Mouse (Mus musculus) MEL (cell line): Measurements from ENCODE around the gene Dcbld2. TPM values are rescaled to one million over a fixed set of nuclear protein-coding genes. Genes with fewer than 3 reads are reported as not detected.

Experiments
- DNase-seq: peaks from one replicate; pipeline ENCODE4 v3.0.0; 2011; ENCODE audit warnings: low read depth, low spot score
- H3K27ac ChIP-seq: 2 replicates; pipeline ENCODE4 v1.5.1; 2012; ENCODE audit warnings: low read depth, mild to moderate bottlenecking, control low read depth, low read length, moderate library complexity; ENCODE audit not compliant: control insufficient read depth
- H3K27me3 ChIP-seq, 2 experiments: fragments of 150-350 bp in 1 of 2; sonication (generic) in 1 of 2; 2 replicates each; pipeline ENCODE4 v1.6.1; 2012; ENCODE audit warnings: low read length in 2 of 2, mild to moderate bottlenecking in 2 of 2, improper control_type of control experiment in 1 of 2, moderate library complexity in 1 of 2; ENCODE audit not compliant: insufficient read depth in 2 of 2, control insufficient read depth in 1 of 2
- H3K36me3 ChIP-seq, 2 experiments: 2 replicates each; pipeline ENCODE4 v1.6.1; 2012 to 2014; ENCODE audit warnings: low read length in 2 of 2, improper control_type of control experiment in 1 of 2, inconsistent platforms in 1 of 2, mild to moderate bottlenecking in 1 of 2; ENCODE audit not compliant: insufficient read depth in 2 of 2, control insufficient read depth in 1 of 2
- H3K4me1 ChIP-seq, 2 experiments: fragments of 150-350 bp in 1 of 2; sonication (generic) in 1 of 2; 2 replicates each; pipeline ENCODE4 v1.6.1; 2012; ENCODE audit warnings: low read length in 2 of 2, improper control_type of control experiment in 1 of 2, mild to moderate bottlenecking in 1 of 2; ENCODE audit not compliant: insufficient read depth in 2 of 2, control insufficient read depth in 1 of 2
- H3K4me3 ChIP-seq, 2 experiments: fragments of 150-350 bp in 1 of 2; sonication (generic) in 1 of 2; 2 replicates each; pipeline ENCODE4 v1.5.1; 2012; ENCODE audit warnings: low read depth in 2 of 2, low read length in 2 of 2, mild to moderate bottlenecking in 2 of 2, moderate library complexity in 2 of 2, control low read depth in 1 of 2, improper control_type of control experiment in 1 of 2; ENCODE audit not compliant: control insufficient read depth in 1 of 2, insufficient read depth in 1 of 2
- H3K79me2 ChIP-seq: 2 replicates; pipeline ENCODE4 v1.6.1; 2012; ENCODE audit warnings: mild to moderate bottlenecking, low read length, moderate library complexity; ENCODE audit not compliant: control insufficient read depth, poor library complexity, insufficient read depth
- H3K9ac ChIP-seq: 2 replicates; pipeline ENCODE4 v1.6.1; 2012; ENCODE audit warnings: low read depth, mild to moderate bottlenecking, control low read depth, low read length, moderate library complexity; ENCODE audit not compliant: control insufficient read depth, poor library complexity, severe bottlenecking
- H3K9me3 ChIP-seq: fragments of 150-350 bp; sonication (generic); replicated peaks from 2 replicates; pipeline ENCODE4 v1.6.1; 2012; ENCODE audit warnings: mild to moderate bottlenecking, low read length, improper control_type of control experiment, moderate library complexity; ENCODE audit not compliant: insufficient read depth
- BHLHE40 ChIP-seq: IDR thresholded peaks from 2 replicates; pipeline ENCODE4 v1.6.1; 2012; ENCODE audit warnings: low read depth, mild to moderate bottlenecking, inconsistent platforms, low read length, improper control_type of control experiment, borderline replicate concordance
- CHD1 ChIP-seq: IDR thresholded peaks from 2 replicates; pipeline ENCODE4 v1.6.1; 2012; ENCODE audit warnings: low read depth, mild to moderate bottlenecking, inconsistent platforms, low read length, improper control_type of control experiment
- CHD2 ChIP-seq: IDR thresholded peaks from 2 replicates; pipeline ENCODE4 v1.6.1; 2011; ENCODE audit warnings: low read length, improper control_type of control experiment
- CTCF ChIP-seq, 3 experiments: IDR thresholded peaks in 2 of 3; conservative IDR thresholded peaks in 1 of 3; 2 replicates each; pipeline ENCODE4 v1.5.1; 2011 to 2012; ENCODE audit warnings: low read length in 3 of 3, low read depth in 2 of 3, mild to moderate bottlenecking in 2 of 3, improper control_type of control experiment in 1 of 3, inconsistent platforms in 1 of 3, mixed read lengths in 1 of 3, moderate library complexity in 1 of 3; ENCODE audit not compliant: control insufficient read depth in 1 of 3, insufficient read depth in 1 of 3, poor library complexity in 1 of 3, severe bottlenecking in 1 of 3
- E2F4 ChIP-seq: IDR thresholded peaks from 2 replicates; pipeline ENCODE4 v1.6.1; 2011; ENCODE audit warnings: low read depth, low read length, improper control_type of control experiment, borderline replicate concordance
- ETS1 ChIP-seq: IDR thresholded peaks from 2 replicates; pipeline ENCODE4 v1.6.1; 2012; ENCODE audit warnings: low read depth, mild to moderate bottlenecking, inconsistent platforms, low read length, improper control_type of control experiment, moderate library complexity
- GABPA ChIP-seq: IDR thresholded peaks from 2 replicates; pipeline ENCODE4 v1.6.1; 2012; ENCODE audit warnings: low read depth, mild to moderate bottlenecking, inconsistent platforms, low read length, improper control_type of control experiment, moderate library complexity
- JUND ChIP-seq: IDR thresholded peaks from 2 replicates; pipeline ENCODE4 v1.6.1; 2011; ENCODE audit warnings: low read depth, mild to moderate bottlenecking, improper control_type of control experiment, low read length
- MAFK ChIP-seq: IDR thresholded peaks from 2 replicates; pipeline ENCODE4 v1.6.1; 2011; ENCODE audit warnings: low read depth, mild to moderate bottlenecking, low read length, improper control_type of control experiment, borderline replicate concordance
- MAX ChIP-seq: IDR thresholded peaks from 2 replicates; pipeline ENCODE4 v1.6.1; 2011; ENCODE audit warnings: low read length, improper control_type of control experiment
- MEF2A ChIP-seq: IDR thresholded peaks from 2 replicates; pipeline ENCODE4 v1.6.1; 2014; ENCODE audit warnings: low read depth, mild to moderate bottlenecking, inconsistent platforms, low read length, improper control_type of control experiment; ENCODE audit not compliant: poor library complexity, insufficient replicate concordance, severe bottlenecking; ENCODE audit errors: extremely low read depth
- MXI1 ChIP-seq: IDR thresholded peaks from 2 replicates; pipeline ENCODE4 v1.6.1; 2011; ENCODE audit warnings: mild to moderate bottlenecking, low read depth, low read length, improper control_type of control experiment
- MYC ChIP-seq: IDR thresholded peaks from 2 replicates; pipeline ENCODE4 v1.6.1; 2011; ENCODE audit warnings: low read depth, mild to moderate bottlenecking, low read length, improper control_type of control experiment, moderate library complexity
- NRF1 ChIP-seq: IDR thresholded peaks from 2 replicates; pipeline ENCODE4 v1.6.1; 2014; ENCODE audit warnings: low read depth, mild to moderate bottlenecking, inconsistent platforms, low read length, improper control_type of control experiment, moderate library complexity; ENCODE audit not compliant: poor library complexity, insufficient read depth, severe bottlenecking
- POLR2AphosphoS2 ChIP-seq: IDR thresholded peaks from 2 replicates; pipeline ENCODE4 v1.6.1; 2011; ENCODE audit warnings: low read length, improper control_type of control experiment
- RAD21 ChIP-seq: IDR thresholded peaks from 2 replicates; pipeline ENCODE4 v1.6.1; 2011; ENCODE audit warnings: mild to moderate bottlenecking, low read depth, low read length, improper control_type of control experiment
- SMC3 ChIP-seq: IDR thresholded peaks from 2 replicates; pipeline ENCODE4 v1.6.1; 2011; ENCODE audit warnings: low read depth, low read length, improper control_type of control experiment
- USF2 ChIP-seq, 2 experiments: IDR thresholded peaks; 2 replicates each; pipeline ENCODE4 v1.6.1; 2011 to 2012; ENCODE audit warnings: improper control_type of control experiment in 2 of 2, low read length in 2 of 2, borderline replicate concordance in 1 of 2, inconsistent platforms in 1 of 2, low read depth in 1 of 2, mild to moderate bottlenecking in 1 of 2; ENCODE audit not compliant: insufficient read depth in 1 of 2
- ZKSCAN1 ChIP-seq: IDR thresholded peaks from 2 replicates; pipeline ENCODE4 v1.6.1; 2012; ENCODE audit warnings: low read depth, mild to moderate bottlenecking, inconsistent platforms, low read length, improper control_type of control experiment, moderate library complexity
- polyA plus RNA-seq, 2 experiments: library from polyadenylated mRNA; stranded (reverse) in 1 of 2; unstranded in 1 of 2; fragments of >175 nt in 1 of 2; fragments of >200 nt in 1 of 2; gene quantifications; 2 replicates each; pipeline versions ENCODE4 v1.2.1 to v1.2.4; 2012; ENCODE audit warnings: low replicate concordance in 2 of 2, low read depth in 1 of 2; ENCODE audit not compliant: insufficient read length in 2 of 2, insufficient read depth in 1 of 2, missing spikeins in 1 of 2
- total RNA-seq: library from RNA; depleted of rRNA; stranded (reverse); fragments of 300-350 nt; gene quantifications from 2 replicates; pipeline ENCODE4 v1.2.3, GENCODE M21; 2012

Gene Dcbld2
- total and polyA plus RNA-seq, 3 experiments: 3.5 to 9.4 TPM; not detected in 1

DNA sequence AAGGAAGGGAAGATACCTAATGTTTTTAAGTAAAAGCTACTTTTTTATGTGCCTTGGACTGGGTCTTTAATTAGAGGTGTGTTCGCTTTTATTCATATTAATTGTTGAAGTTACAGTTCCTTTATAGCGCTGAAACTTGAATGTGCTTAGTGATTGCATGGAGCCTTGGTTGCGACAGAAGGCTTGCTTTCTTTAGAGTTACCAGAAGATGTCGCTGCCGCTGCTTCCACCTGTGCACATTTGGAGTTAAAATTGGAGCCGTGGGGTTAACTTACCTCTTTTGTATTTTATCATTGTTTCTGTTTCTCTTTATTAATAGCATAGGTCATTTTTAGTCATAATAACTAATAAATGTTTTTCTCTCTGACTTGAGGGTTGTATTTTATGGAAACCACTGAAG is 36.5 kb downstream of the Dcbld2 start:
- Histone ChIP-seq H3K9ac (no peak overlapping the region), H3K4me1 (no peaks in the 10 kb centered on the region), H3K4me3 (no peak overlapping the region), H3K9me3 (no peaks in the 10 kb centered on the region), H3K27ac (no peak overlapping the region), H3K27me3 (no peaks in the 10 kb centered on the region), H3K36me3 (no peaks in the 10 kb centered on the region), H3K79me2 (no peaks in the 10 kb centered on the region)
- TF ChIP-seq CTCF (IDR thresholded peaks at IDR 0.05 in 2 of 3, conservative IDR thresholded peaks at IDR 0.05 in 1 of 3; ENCODE audit: control insufficient read depth in 1 of 3, insufficient read depth in 1 of 3, low read depth in 2 of 3, low read length in 3 of 3, poor library complexity in 1 of 3, severe bottlenecking in 1 of 3) (peak in 2 of 3 experiments; percentile 24 to 41; a peak in 3 of 6 replicates), ZKSCAN1 (no peak), RAD21 (peak; percentile 42), CHD1 (no peak), E2F4 (no peak), NRF1 (no peak), SMC3 (peak; percentile 40)
- peak; percentile 13 for DNase-seq

DNA sequence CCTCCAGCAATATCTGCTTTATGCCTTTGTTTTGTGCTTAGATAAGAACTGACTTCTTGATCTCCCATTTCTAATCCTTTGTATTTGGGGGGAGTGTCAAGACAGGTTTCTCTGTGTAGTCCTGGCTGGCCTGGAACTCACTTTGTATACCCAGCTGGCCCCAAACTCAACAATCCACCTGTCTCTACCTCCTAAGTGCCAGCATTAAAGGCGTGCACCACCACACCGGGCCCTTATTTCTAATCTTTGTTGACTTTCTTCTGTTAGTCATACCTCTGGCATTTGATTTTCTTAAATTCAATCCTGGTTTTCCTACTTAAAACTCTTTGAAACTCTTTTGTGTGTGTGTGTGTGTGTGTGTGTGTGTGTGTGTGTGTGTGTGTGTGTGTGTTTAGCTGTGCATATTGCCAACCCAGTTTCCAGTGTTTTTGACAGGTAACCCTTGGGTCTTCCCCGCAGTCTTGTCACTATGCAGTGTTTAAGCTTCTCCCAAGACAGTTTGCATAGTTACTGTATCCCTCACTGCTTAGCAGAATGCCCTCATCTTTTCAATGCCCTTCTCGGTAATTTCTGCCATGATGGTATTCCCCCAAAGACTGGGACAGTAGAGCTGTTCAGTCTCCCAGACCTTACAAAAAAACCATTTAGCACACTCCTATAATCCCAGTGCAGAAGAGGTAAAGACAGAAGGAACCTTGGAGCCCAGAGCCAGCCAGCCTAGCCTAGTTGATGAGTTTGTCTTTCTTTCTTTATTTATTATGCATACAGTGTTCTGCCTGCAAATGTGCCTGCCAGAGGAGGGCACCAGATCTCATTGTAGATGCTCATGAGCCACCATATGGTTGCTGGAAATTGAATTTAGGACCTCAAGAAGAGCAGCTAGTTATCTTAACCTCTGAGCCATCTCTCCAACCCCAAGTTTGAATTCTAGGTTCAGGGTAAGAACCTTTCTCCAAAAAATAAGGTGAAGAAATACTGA is 38.3 kb downstream of the Dcbld2 start:
- DNase-seq: no peak
- Histone ChIP-seq H3K36me3 (no peaks in the 10 kb centered on the region), H3K27ac (no peak overlapping the region), H3K9me3 (no peaks in the 10 kb centered on the region), H3K4me3 (no peak overlapping the region), H3K9ac (no peak overlapping the region), H3K4me1 (no peaks in the 10 kb centered on the region), H3K27me3 (no peaks in the 10 kb centered on the region), H3K79me2 (no peaks in the 10 kb centered on the region)
- TF ChIP-seq RAD21 (peak; percentile 20), ZKSCAN1 (no peak), SMC3 (peak; percentile 39), GABPA (no peak), MEF2A (no peak), CTCF (IDR thresholded peaks at IDR 0.05 in 2 of 3, conservative IDR thresholded peaks at IDR 0.05 in 1 of 3; ENCODE audit: control insufficient read depth in 1 of 3, insufficient read depth in 1 of 3, low read depth in 2 of 3, low read length in 3 of 3, poor library complexity in 1 of 3, severe bottlenecking in 1 of 3) (peak in 1 of 3 experiments; percentile 25; a peak in 2 of 6 replicates), MYC (no peak), MXI1 (no peak), E2F4 (no peak), ETS1 (no peak), JUND (no peak), POLR2AphosphoS2 (no peak), MAX (no peak), BHLHE40 (no peak), CHD2 (no peak), USF2 (IDR thresholded peaks at IDR 0.05; ENCODE audit: borderline replicate concordance in 1 of 2, insufficient read depth in 1 of 2, low read depth in 1 of 2, low read length in 2 of 2) (no peak), MAFK (no peak)
